In genomic region chr7:19002848-19003498, GRCm38 (mm10) we compare ENCODE assay signal across 8 mouse cellular contexts. TPM values are rescaled to one million over a fixed set of nuclear protein-coding genes. Genes with fewer than 3 reads are reported as not detected.
DNase-seq lines count a peak whose midpoint lies in the region; ATAC-seq and TF ChIP-seq lines count a peak whose summit lies in the region.

No protein-coding gene starts in this region.

- H3K9ac ChIP-seq in embryonic facial prominence, embryonic 14.5 days (ENCODE audit: low read depth, low read length) = peak overlapping the region; percentile 72
- H3K9ac ChIP-seq in limb, embryonic 13.5 days = peak overlapping the region; percentile 68
- peak overlapping the region; percentile 79 for H3K9ac ChIP-seq in midbrain, embryonic 15.5 days

- peak; percentile 70 for ATAC-seq in embryonic facial prominence, embryonic 14.5 days (ENCODE audit: low read depth)
- peak; percentile 75 for ATAC-seq in limb, embryonic 13.5 days (ENCODE audit: low FRiP score, low read depth)
- peak; percentile 56 for ATAC-seq in midbrain, embryonic 15.5 days (replicated peaks)

- peak overlapping the region; percentile 48 for H3ac ChIP-seq in C2C12 (ENCODE audit: control insufficient read depth, insufficient read length, low read depth)

- peak overlapping the region; percentile 82 for H3K27ac ChIP-seq in embryonic facial prominence, embryonic 14.5 days (replicated peaks; ENCODE audit: low read depth, low read length)
- peak overlapping the region; percentile 73 for H3K27ac ChIP-seq in limb, embryonic 13.5 days
- peak overlapping the region; percentile 70 for H3K27ac ChIP-seq in midbrain, embryonic 15.5 days

- peak overlapping the region; percentile 93 for H3K4me2 ChIP-seq in embryonic facial prominence, embryonic 14.5 days (ENCODE audit: low read depth, low read length)
- H3K4me2 ChIP-seq in limb, embryonic 13.5 days (replicated peaks) = peak overlapping the region; percentile 100
- peak overlapping the region; percentile 77 for H3K4me2 ChIP-seq in midbrain, embryonic 15.5 days

- peaks cover 33% of the 10 kb centered on the region for H3K79me2 ChIP-seq in C2C12 (ENCODE audit: control insufficient read depth, insufficient read depth)

- WGBS in embryonic facial prominence, embryonic 14.5 days = 1% methylated on average over 17 of the region's 17 CpGs
- 2% methylated on average over 17 of the region's 17 CpGs for WGBS in limb, embryonic 13.5 days
- WGBS in midbrain, embryonic 15.5 days = 3% methylated on average over 17 of the region's 17 CpGs

- no peaks in the 10 kb centered on the region for H3K9me3 ChIP-seq in embryonic facial prominence, embryonic 14.5 days (ENCODE audit: control insufficient read depth, low read length)
- H3K9me3 ChIP-seq in limb, embryonic 13.5 days = no peaks in the 10 kb centered on the region
- no peaks in the 10 kb centered on the region for H3K9me3 ChIP-seq in midbrain, embryonic 15.5 days

- H3K4me1 ChIP-seq in embryonic facial prominence, embryonic 14.5 days (ENCODE audit: control insufficient read depth, insufficient read depth, low read length) = peaks cover 17% of the 10 kb centered on the region
- H3K4me1 ChIP-seq in limb, embryonic 13.5 days = peaks cover 58% of the 10 kb centered on the region
- peaks cover 49% of the 10 kb centered on the region for H3K4me1 ChIP-seq in midbrain, embryonic 15.5 days

- peaks cover 4% of the 10 kb centered on the region for H3K36me3 ChIP-seq in C2C12 (ENCODE audit: control insufficient read depth, insufficient read depth)
- peaks cover 31% of the 10 kb centered on the region for H3K36me3 ChIP-seq in embryonic facial prominence, embryonic 14.5 days (ENCODE audit: control insufficient read depth, insufficient read depth, low read length)
- H3K36me3 ChIP-seq in limb, embryonic 13.5 days = peaks cover 29% of the 10 kb centered on the region
- peaks cover 10% of the 10 kb centered on the region for H3K36me3 ChIP-seq in midbrain, embryonic 15.5 days (replicated peaks)

- H3K4me3 ChIP-seq in C2C12 (ENCODE audit: insufficient read depth, poor library complexity, severe bottlenecking) = no peak overlapping the region
- H3K4me3 ChIP-seq in embryonic facial prominence, embryonic 14.5 days (ENCODE audit: low read depth, low read length) = peak overlapping the region; percentile 36
- H3K4me3 ChIP-seq in limb, embryonic 13.5 days = peak overlapping the region; percentile 42
- peak overlapping the region; percentile 45 for H3K4me3 ChIP-seq in midbrain, embryonic 15.5 days

- H3K79me3 ChIP-seq in C2C12 (ENCODE audit: low read depth) = peaks cover 18% of the 10 kb centered on the region

- TF ChIP-seq CTCF in C2C12 (IDR thresholded peaks at IDR 0.05; ENCODE audit: control insufficient read depth, insufficient read depth, insufficient read length) = no peak

- no peaks in the 10 kb centered on the region for H3K27me3 ChIP-seq in C2C12 (ENCODE audit: control insufficient read depth, insufficient read depth, insufficient read length)
- H3K27me3 ChIP-seq in embryonic facial prominence, embryonic 14.5 days (replicated peaks; ENCODE audit: control insufficient read depth, insufficient read depth, low read length) = no peaks in the 10 kb centered on the region
- H3K27me3 ChIP-seq in limb, embryonic 13.5 days = no peaks in the 10 kb centered on the region
- H3K27me3 ChIP-seq in midbrain, embryonic 15.5 days (replicated peaks) = no peaks in the 10 kb centered on the region

- DNase-seq in adrenal gland, postnatal 36 days = peak; percentile 75 to 81
- DNase-seq in embryonic facial prominence, embryonic 14.5 days (ENCODE audit: low spot score) = peak; percentile 97
- DNase-seq in heart, adult 18-20 months = peak; percentile 90 to 92
- peak; percentile 86 for DNase-seq in kidney, adult 18-20 months
- peak; percentile 67 to 77 for DNase-seq in spleen, postnatal 4 days (ENCODE audit: low spot score in 2 of 2)

TF ChIP-seq in C2C12, 6 proteins besides CTCF, POLR2A, EP300 and RAD21:
- TF ChIP-seq MYOD1 (IDR thresholded peaks at IDR 0.05; ENCODE audit: control insufficient read depth, insufficient read length, low read depth) = no peak

RNA-seq across cellular contexts. Expression of gene Irf2bp1, which starts 0.9 kb away (rescaled TPM):
- 39.4 TPM for polyA plus RNA-seq in C2C12 (2012; fragmentation: generic; extraction: Trizol)
- 10 to 100 TPM; 47.0 to 47.5 TPM for total RNA-seq in adrenal gland, postnatal 36 days (2021)
- 26.6 and 27.4 TPM in 2 replicates for polyA plus RNA-seq in embryonic facial prominence, embryonic 14.5 days (2014; fragmentation: Nextera tagmentation; extraction: Ambion mirVana)
- total RNA-seq in heart, adult 18-20 months (2021) = 10 to 100 TPM; 22.4 to 23.1 TPM
- polyA plus RNA-seq in limb, embryonic 13.5 days (2015; fragmentation: Nextera tagmentation; extraction: Ambion mirVana) = 26.3 and 26.9 TPM in 2 replicates
- polyA plus RNA-seq in midbrain, embryonic 15.5 days (2015; fragmentation: Nextera tagmentation; extraction: Ambion mirVana) = 33.4 and 40.2 TPM in 2 replicates

RNA-seq across cellular contexts. Expression of gene Mypop, which starts 11.9 kb away (rescaled TPM):
- 17.8 TPM for polyA plus RNA-seq in C2C12 (2012; fragmentation: generic; extraction: Trizol)
- total RNA-seq in adrenal gland, postnatal 36 days (2021) = 10 to 100 TPM; 10.3 to 12.2 TPM
- polyA plus RNA-seq in embryonic facial prominence, embryonic 14.5 days (2014; fragmentation: Nextera tagmentation; extraction: Ambion mirVana) = 4.0 and 4.2 TPM in 2 replicates
- total RNA-seq in heart, adult 18-20 months (2021) = 1 to 10 TPM; 3.6 to 4.0 TPM
- 5.2 and 6.3 TPM in 2 replicates for polyA plus RNA-seq in limb, embryonic 13.5 days (2015; fragmentation: Nextera tagmentation; extraction: Ambion mirVana)
- polyA plus RNA-seq in midbrain, embryonic 15.5 days (2015; fragmentation: Nextera tagmentation; extraction: Ambion mirVana) = 5.8 and 6.2 TPM in 2 replicates

RNA-seq across cellular contexts. Expression of gene Nanos2, which starts 15.8 kb away (rescaled TPM):
- not detected for polyA plus RNA-seq in C2C12 (2012; fragmentation: generic; extraction: Trizol)
- not detected for total RNA-seq in adrenal gland, postnatal 36 days (2021)
- polyA plus RNA-seq in embryonic facial prominence, embryonic 14.5 days (2014; fragmentation: Nextera tagmentation; extraction: Ambion mirVana) = not detected in 2 replicates
- total RNA-seq in heart, adult 18-20 months (2021) = not detected
- not detected in 2 replicates for polyA plus RNA-seq in limb, embryonic 13.5 days (2015; fragmentation: Nextera tagmentation; extraction: Ambion mirVana)
- 0.80 and 1.0 TPM in 2 replicates for polyA plus RNA-seq in midbrain, embryonic 15.5 days (2015; fragmentation: Nextera tagmentation; extraction: Ambion mirVana)

RNA-seq across cellular contexts. Expression of gene Foxa3, which starts 20.4 kb away (rescaled TPM):
- 0.07 TPM for polyA plus RNA-seq in C2C12 (2012; fragmentation: generic; extraction: Trizol)
- not detected for total RNA-seq in adrenal gland, postnatal 36 days (2021)
- polyA plus RNA-seq in embryonic facial prominence, embryonic 14.5 days (2014; fragmentation: Nextera tagmentation; extraction: Ambion mirVana) = 0.56 and 1.6 TPM in 2 replicates
- not detected for total RNA-seq in heart, adult 18-20 months (2021)
- 3.5 and 4.1 TPM in 2 replicates for polyA plus RNA-seq in limb, embryonic 13.5 days (2015; fragmentation: Nextera tagmentation; extraction: Ambion mirVana)
- polyA plus RNA-seq in midbrain, embryonic 15.5 days (2015; fragmentation: Nextera tagmentation; extraction: Ambion mirVana) = not detected in 2 replicates

RNA-seq across cellular contexts. Expression of gene Sympk, which starts 21.2 kb away (rescaled TPM):
- polyA plus RNA-seq in C2C12 (2012; fragmentation: generic; extraction: Trizol) = 84.8 TPM
- 100 to 1,000 TPM in 1 of 2 experiments, 10 to 100 TPM in 1; 88.7 to 102 TPM for total RNA-seq in adrenal gland, postnatal 36 days (2021)
- polyA plus RNA-seq in embryonic facial prominence, embryonic 14.5 days (2014; fragmentation: Nextera tagmentation; extraction: Ambion mirVana) = 23.6 and 23.8 TPM in 2 replicates
- total RNA-seq in heart, adult 18-20 months (2021) = 10 to 100 TPM; 85.2 to 93.9 TPM
- polyA plus RNA-seq in limb, embryonic 13.5 days (2015; fragmentation: Nextera tagmentation; extraction: Ambion mirVana) = 33.6 and 37.8 TPM in 2 replicates
- polyA plus RNA-seq in midbrain, embryonic 15.5 days (2015; fragmentation: Nextera tagmentation; extraction: Ambion mirVana) = 30.6 and 32.7 TPM in 2 replicates
